Mouse (Mus musculus) CD4-positive, CD25-positive, alpha-beta regulatory T cell, adult 2 months (primary cell): ENCODE results near the gene Wnt5b.

ENCODE experiments used
- DNase-seq: peaks from one replicate; pipeline ENCODE4 v3.0.0-alpha.2; 2012; ENCODE audit warnings: low read depth, low spot score

Wnt5b gene

DNA sequence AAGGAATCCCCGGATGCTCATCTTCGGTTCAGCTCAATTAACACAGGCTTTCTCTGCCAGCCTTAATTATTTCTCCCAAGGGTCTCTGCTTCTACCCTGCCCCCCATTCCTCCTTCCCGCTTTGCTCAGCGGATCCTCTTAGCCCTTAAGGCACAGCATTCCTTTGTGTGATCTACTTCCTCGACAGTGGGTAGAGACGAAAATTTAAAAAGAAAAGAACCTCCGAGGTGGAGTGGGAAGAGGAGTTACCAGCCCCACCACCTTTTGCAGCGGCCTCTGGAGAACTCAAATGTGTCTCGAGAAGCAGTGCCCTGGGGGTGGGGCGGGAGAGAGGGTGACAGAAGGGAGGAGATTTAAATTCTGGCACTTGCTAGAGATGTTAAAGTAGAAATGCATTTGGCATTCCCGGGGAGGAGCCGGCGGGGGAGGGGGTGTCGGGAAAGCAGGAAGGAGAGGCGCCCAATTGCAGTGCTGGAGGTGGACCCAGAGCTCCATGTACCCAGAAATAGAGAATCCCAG lies 92.1 kb downstream of the Wnt5b start:
- DNase-seq: no peak

DNA sequence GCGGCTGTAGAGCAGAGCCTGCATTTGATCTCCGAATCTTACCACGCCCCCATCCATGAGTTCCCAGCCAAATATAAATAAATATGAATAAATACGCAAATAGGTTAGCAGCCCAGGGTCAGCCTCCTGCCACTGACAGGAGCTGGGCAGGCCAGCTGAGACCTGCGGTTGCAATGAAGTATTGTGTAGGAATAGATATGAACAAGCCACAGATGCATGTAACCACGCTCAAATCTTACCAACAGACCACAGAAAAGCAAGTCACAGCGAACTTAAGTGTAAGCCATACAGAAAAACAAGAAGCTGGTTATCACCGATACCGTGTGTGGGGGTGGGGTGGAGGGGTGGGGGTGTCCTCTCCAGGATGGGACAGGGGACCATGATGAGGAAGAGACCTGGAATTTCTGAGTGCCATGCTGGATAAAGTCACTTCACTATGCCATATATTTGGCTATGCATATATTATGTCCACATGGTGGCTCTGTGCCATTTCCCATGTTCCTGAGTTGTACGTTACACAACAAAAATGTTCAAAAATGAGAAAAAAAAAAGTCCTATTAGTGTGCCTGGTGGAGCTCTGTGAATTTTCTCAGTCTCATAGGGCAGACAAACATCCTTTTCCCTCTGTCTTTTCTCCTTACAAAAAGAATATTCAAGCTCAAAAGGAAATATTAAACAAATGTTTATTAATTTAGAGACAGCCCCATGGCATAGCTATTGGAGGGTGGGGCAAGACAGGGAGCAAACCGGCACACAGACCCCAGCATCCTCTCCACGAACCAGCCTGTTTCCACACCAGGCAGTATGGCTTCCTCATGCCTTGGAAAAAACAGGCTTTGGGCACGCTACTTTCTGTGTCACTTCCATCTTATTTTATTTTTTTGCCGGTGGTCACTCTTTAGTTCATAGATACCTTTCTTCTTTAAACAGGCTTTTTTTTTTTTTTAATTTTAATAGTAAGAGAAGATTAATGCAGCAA lies 92.9 kb downstream of the Wnt5b start:
- no peak for DNase-seq

GRCm38 (mm10) chr6:119449060-119449499 lies 95.1 kb downstream of the Wnt5b start:
- peak; percentile 64 for DNase-seq

GRCm38 (mm10) chr6:119448321-119449059 lies 95.7 kb downstream of the Wnt5b start:
- DNase-seq: peak; percentile 26

DNA sequence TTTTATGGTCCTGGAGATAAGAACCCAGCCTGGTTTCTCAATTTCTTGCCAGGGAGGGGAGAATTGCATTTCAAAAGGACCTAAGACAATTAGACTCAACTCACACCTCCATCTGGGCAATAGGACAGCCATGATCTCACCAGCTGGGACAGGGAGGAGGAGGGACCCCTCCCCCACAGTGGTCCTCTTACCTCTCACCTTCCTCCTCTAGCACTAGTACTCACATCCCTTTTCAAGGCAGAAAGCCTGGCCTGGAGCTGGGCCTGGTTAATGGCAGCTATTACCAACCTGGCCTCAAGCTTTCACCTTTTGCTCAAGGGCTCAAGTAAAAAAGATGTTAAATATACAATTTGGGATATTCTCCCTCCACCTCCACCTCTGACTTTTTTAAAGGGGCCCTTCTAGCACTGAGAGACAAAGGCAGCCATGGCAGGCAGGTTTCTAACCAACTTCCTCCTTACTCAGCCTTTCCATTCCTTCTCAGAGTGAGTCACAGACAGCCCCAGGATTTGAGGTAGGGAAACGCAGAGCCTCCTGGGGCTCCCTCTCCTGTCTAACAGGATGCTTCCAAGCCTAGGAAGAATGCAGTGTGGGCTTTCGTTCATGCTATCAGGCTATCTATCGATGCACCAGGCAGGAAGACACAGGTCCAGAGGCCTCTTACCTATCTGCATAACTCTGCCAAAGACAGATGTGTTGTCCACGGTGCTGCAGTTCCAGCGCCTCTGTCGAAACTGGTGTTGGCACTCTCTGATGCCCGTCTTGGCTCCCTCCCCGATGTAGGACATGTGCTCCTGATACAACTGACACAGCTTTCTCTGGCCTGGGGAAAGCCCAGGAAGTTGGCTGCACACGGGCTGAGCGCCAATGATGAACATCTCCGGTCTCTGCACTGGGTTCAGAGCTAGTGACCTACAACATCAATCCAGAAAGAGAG lies 98.2 kb downstream of the Wnt5b start:
- no peak for DNase-seq

GRCm38 (mm10) chr6:119443742-119444645 lies 100.2 kb downstream of the Wnt5b start:
- peak; percentile 93 for DNase-seq

DNA sequence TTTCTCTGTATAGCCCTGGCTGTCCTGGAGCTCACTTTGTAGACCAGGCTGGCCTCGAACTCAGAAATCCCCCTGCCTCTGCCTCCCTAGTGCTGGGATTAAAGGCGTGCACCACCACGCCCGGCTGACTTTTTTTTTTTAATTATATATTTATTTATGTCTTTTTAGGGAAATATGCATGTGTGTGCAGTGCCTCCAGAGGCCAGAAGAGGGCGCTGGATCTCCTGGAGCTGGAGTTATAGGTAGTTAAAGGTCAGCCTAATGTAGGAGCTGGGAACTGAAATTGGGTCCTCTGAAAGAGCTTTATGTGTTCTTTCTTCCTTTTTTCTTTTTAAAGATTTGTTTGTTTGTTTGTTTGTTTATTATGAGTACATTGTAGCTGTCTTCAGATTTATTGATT lies 101.4 kb downstream of the Wnt5b start:
- DNase-seq: peak; percentile 54

- DNase-seq: no peak
Measured at GRCm38 (mm10) chr6:119437894-119438761, 106.0 kb downstream of the Wnt5b start.

- no peak for DNase-seq
Measured at GRCm38 (mm10) chr6:119434394-119434793, 109.8 kb downstream of the Wnt5b start.

DNA sequence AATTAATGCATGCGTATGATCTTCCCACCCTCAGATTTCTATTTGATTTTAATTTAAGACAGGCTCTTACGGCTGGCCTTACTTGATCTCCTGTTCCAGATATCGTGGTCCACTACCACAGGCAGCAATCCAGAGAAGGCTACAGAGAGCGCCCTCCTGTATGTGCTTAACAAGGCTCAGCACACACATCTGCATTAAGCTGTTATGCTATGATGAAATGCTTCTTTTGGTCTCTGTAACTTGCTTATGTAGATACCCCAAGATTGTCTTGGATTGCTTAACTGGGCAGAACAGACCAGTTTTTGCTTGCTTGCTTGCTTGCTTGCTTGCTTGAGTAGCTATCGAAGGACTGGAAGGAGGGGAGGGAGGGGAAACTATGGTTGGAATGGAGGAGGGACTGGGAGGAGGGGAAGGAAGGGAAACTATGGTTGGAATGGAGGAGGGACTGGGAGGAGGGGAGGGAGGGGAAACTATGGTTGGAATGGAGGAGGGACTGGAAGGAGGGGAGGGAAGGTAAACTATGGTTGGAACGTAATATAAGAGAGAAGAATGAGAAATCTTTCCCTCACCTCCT lies 112.3 kb downstream of the Wnt5b start:
- DNase-seq: no peak

DNA sequence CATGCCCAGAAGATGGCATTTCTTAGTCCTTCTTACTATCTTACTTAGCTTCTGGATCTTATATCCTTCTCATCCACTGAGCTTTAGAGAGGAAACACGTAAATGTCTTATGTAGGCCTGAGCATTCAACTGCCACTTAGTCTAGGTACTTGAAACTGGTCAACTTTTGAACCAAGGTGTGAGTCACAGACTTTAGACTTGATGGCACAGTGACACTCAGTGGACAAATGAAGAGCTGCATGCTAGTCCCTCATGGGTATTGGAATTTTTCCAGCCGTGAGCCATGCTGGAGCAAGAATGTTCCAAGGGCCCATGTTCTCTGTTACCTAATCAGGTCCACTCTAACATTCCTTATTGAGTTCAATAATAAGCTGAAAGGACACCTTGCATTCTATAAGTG lies 113.6 kb downstream of the Wnt5b start:
- DNase-seq: peak; percentile 61

DNA sequence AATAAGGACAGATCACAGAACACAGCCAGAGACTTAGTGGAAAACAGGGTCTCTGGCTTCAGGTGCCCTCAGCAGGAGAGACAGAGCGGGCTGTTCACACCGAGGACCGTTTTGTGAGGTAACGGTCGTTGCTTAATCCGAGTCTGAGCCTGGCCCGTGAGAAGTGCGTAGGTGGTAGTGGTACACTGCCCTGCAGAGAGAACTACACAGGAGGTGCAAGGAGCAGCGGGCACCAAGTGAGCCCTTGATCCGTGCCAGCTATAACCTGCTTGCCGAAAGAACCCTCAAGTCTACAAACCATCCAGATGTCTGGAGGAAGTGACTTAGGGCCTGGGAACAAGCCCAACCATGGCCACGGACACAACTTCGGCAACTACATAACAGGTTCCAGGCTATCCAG lies 114.8 kb downstream of the Wnt5b start:
- DNase-seq: no peak

DNA sequence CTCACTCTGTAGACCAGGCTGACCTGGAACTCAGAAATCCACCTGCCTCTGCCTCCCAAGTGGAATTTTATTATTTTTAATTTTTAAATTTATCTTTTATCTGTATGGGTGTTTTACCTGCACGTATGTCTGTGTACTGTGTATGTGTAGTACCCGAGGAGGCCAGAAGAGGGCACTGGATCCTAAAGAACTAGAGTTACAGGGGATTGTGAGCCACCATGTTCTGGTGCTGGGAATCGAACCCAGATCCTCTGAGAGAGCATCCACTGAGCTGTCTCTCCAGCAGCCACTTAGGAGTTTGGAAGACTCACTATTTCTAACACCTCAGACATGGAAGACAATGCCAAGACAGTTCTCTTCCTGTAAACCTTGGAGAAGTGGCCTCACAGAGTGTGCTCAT lies 115.5 kb downstream of the Wnt5b start:
- peak; percentile 62 for DNase-seq

DNA sequence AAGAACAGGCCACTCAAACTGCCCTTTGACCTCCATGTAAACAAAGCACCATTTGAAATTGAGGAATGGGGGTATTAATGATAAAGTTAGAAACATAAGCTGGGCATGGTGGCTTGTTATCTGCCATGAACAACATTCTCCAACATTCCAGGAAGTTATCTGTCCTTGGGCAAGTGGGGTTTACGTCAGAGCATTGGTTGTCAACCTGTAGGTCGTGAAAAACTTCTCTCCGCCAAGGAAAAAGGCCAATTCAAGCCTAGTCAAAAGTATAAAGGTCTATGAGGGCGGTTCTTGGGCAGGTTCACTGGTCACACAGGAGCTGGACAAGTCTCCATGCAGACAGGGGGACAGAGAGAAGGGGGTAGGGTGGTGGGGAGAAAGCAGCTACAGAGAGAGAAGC lies 123.1 kb downstream of the Wnt5b start:
- no peak for DNase-seq

DNA sequence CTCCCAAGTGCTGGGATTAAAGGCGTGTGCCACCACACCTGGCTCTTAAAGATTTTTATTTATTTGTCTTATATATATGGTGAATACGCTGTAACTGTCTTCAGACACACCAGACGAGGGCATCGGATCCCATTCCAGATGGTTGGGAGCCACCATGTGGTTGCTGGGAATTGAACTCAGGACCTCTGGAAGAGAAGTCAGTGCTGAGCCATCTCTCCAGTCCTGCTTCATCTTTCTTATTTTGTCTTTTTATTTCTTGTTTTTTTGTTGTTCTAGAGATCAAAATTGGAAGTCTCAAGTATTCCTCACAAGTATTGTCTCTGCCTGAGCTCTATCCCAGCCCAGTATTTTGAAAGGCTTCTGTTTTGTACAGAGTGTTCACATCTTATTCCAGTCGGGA lies 123.8 kb downstream of the Wnt5b start:
- DNase-seq: peak; percentile 31

- DNase-seq: no peak
Measured at GRCm38 (mm10) chr6:119419412-119419811, 124.7 kb downstream of the Wnt5b start.

- DNase-seq: no peak
Measured at GRCm38 (mm10) chr6:119418392-119419251, 125.5 kb downstream of the Wnt5b start.

GRCm38 (mm10) chr6:119417821-119418220 lies 126.3 kb downstream of the Wnt5b start:
- DNase-seq: no peak
